ENCODE assay signal across 26 mouse cellular contexts in the genomic region with DNA sequence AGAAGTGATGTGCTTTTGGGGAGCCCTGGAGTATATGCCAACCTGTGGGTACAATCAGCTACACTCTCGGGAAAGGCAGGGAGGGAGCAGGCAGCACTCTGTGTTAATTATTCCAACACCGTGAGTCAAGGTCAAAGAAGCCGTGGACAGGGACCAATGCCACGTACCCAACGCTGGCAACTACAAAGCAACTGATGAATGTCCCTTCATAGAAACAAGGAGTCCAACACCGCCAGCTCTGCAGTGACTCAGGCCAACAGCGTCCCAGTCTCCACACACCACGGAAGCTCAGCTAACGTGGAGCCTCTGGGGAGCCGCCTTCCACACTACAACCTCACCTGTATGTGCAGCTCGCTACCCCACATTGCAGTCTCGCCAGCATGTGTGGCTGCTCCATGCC.
DNase-seq lines count a peak whose midpoint lies in the region; ATAC-seq lines count a peak whose summit lies in the region.
"Had no signal": no experiment of that assay in that cellular context is flagged by ENCODE, and none has a peak within 500 bp of the region (broad histone marks: within the 10 kb centered on the region; RNA-seq: fewer than 3 reads in every experiment).

No protein-coding gene starts in this region.

- H3K27me3 ChIP-seq in embryonic facial prominence, embryonic 15.5 days: no peaks in the 10 kb centered on the region
- H3K27me3 ChIP-seq in embryonic facial prominence, embryonic 10.5 days (replicated peaks; ENCODE audit: low read depth, poor library complexity, severe bottlenecking): no peaks in the 10 kb centered on the region
- no peaks in the 10 kb centered on the region for H3K27me3 ChIP-seq in megakaryocyte, embryonic 14.5 days (replicated peaks)
- H3K27me3 ChIP-seq: heart, embryonic 15.5 days; kidney, embryonic 15.5 days; limb, embryonic 13.5 days; liver, embryonic 13.5 days had no signal

- H3K36me3 ChIP-seq in embryonic facial prominence, embryonic 15.5 days: no peaks in the 10 kb centered on the region
- peaks cover 9% of the 10 kb centered on the region; the same call in 1 of the 2 replicates for H3K36me3 ChIP-seq in embryonic facial prominence, embryonic 10.5 days (replicated peaks)
- peaks cover 77% of the 10 kb centered on the region for H3K36me3 ChIP-seq in megakaryocyte, embryonic 14.5 days (replicated peaks; ENCODE audit: low read length)
- H3K36me3 ChIP-seq: heart, embryonic 15.5 days had no signal

- DNase-seq in embryonic facial prominence, embryonic 10.5 days (ENCODE audit: low spot score): no peak
- peak; percentile 52 for DNase-seq in heart, adult 8-10 months (ENCODE audit: low spot score)
- no peak for DNase-seq in heart, postnatal 4 days
- DNase-seq in layer of hippocampus, postnatal 36 days: no peak
- DNase-seq: adrenal gland, postnatal 25 days; cerebellum, adult 11-12 months; heart, adult 11 months; kidney, adult 18-20 months; kidney, postnatal 25 days; liver, embryonic 13.5 days; lung, adult 18-20 months; lung, postnatal 4 days; midbrain, embryonic 14.5 days; thymus, postnatal 14 days had no signal

- H3K4me1 ChIP-seq in embryonic facial prominence, embryonic 15.5 days: peaks cover 61% of the 10 kb centered on the region
- peaks cover 35% of the 10 kb centered on the region for H3K4me1 ChIP-seq in embryonic facial prominence, embryonic 10.5 days
- peaks cover 75% of the 10 kb centered on the region for H3K4me1 ChIP-seq in megakaryocyte, embryonic 14.5 days

- WGBS in embryonic facial prominence, embryonic 15.5 days: 86% methylated on average over 12 of the region's 12 CpGs
- 93% methylated on average over 12 of the region's 12 CpGs for WGBS in embryonic facial prominence, embryonic 10.5 days

- no peak for ATAC-seq in embryonic facial prominence, embryonic 15.5 days (ENCODE audit: insufficient number of reproducible peaks, low FRiP score, low TSS enrichment, low read depth)
- ATAC-seq in megakaryocyte, adult 5-6 weeks (ENCODE audit: poor library complexity, severe bottlenecking): no peak
- ATAC-seq: activated CD4-positive, CD25-positive, alpha-beta regulatory T cell, adult 4 months; CD4-positive, CD25-positive, alpha-beta regulatory T cell, adult 4 months; forebrain, embryonic 14.5 days; lung, postnatal 0 days had no signal

- H3K27ac ChIP-seq in embryonic facial prominence, embryonic 15.5 days (replicated peaks): peak overlapping the region; percentile 39; the same call in 1 of the 2 replicates
- H3K27ac ChIP-seq in embryonic facial prominence, embryonic 10.5 days (replicated peaks): no peak overlapping the region
- H3K27ac ChIP-seq: heart, embryonic 15.5 days; hindbrain, embryonic 14.5 days; kidney, embryonic 15.5 days; left cerebral cortex, adult 2 months; limb, embryonic 13.5 days; liver, embryonic 13.5 days had no signal

- H3K4me3 ChIP-seq in embryonic facial prominence, embryonic 15.5 days (replicated peaks): no peak overlapping the region
- H3K4me3 ChIP-seq in embryonic facial prominence, embryonic 10.5 days: no peak overlapping the region
- H3K4me3 ChIP-seq in megakaryocyte, embryonic 14.5 days (replicated peaks): peak overlapping the region; percentile 57
- H3K4me3 ChIP-seq: heart, embryonic 15.5 days; kidney, embryonic 15.5 days; left cerebral cortex, adult 2 months; limb, embryonic 13.5 days; liver, embryonic 13.5 days had no signal

- no peak overlapping the region for H3K9ac ChIP-seq in embryonic facial prominence, embryonic 15.5 days
- H3K9ac ChIP-seq: heart, embryonic 15.5 days; hindbrain, embryonic 14.5 days; kidney, embryonic 15.5 days; limb, embryonic 13.5 days; liver, embryonic 13.5 days had no signal

- H3K9me3 ChIP-seq in embryonic facial prominence, embryonic 15.5 days (replicated peaks): no peaks in the 10 kb centered on the region
- H3K9me3 ChIP-seq in embryonic facial prominence, embryonic 10.5 days: peaks cover 8% of the 10 kb centered on the region; the same call in 1 of the 2 replicates
- H3K9me3 ChIP-seq in megakaryocyte, embryonic 14.5 days: peaks cover 8% of the 10 kb centered on the region; the same call in 1 of the 2 replicates
- H3K9me3 ChIP-seq: heart, embryonic 15.5 days; kidney, embryonic 15.5 days; limb, embryonic 13.5 days; liver, embryonic 13.5 days had no signal

- H3K4me2 ChIP-seq in embryonic facial prominence, embryonic 15.5 days (replicated peaks): no peak overlapping the region
- H3K4me2 ChIP-seq: heart, embryonic 15.5 days; hindbrain, embryonic 14.5 days; kidney, embryonic 15.5 days; limb, embryonic 13.5 days; liver, embryonic 13.5 days had no signal
